Mouse (Mus musculus) midbrain, embryonic 14.5 days (tissue): ENCODE results near the gene Chd9. TPM values are rescaled to one million over a fixed set of nuclear protein-coding genes. Genes with fewer than 3 reads are reported as not detected.

Source experiments
- ATAC-seq: fragments of 200-750 bp; cut with Nextera tagmentation; 2 replicates; pipeline ENCODE4 v1.8.0; 2017; ENCODE audit warnings: moderate number of reproducible peaks, moderate library complexity; ENCODE audit not compliant: low FRiP score, low TSS enrichment
- DNase-seq: peaks from one replicate; pipeline ENCODE4 v3.0.0-alpha.2; 2015
- H3K27ac ChIP-seq: fragments of 300-500 bp; sonication (generic); replicated peaks from 2 replicates; pipeline ENCODE4 v1.5.1; 2014; ENCODE audit warnings: mild to moderate bottlenecking, low read depth, low read length, moderate library complexity
- H3K27me3 ChIP-seq: fragments of 300-500 bp; sonication (generic); 2 replicates; pipeline ENCODE4 v1.6.1; 2014; ENCODE audit warnings: low read length, control low read depth, mixed read lengths; ENCODE audit not compliant: control insufficient read depth, insufficient read depth
- H3K36me3 ChIP-seq: fragments of 300-500 bp; sonication (generic); 2 replicates; pipeline ENCODE4 v1.6.1; 2014; ENCODE audit warnings: low read length, control low read depth; ENCODE audit not compliant: control insufficient read depth, insufficient read depth
- H3K4me1 ChIP-seq: fragments of 300-500 bp; sonication (generic); 2 replicates; pipeline ENCODE4 v1.6.1; 2014; ENCODE audit warnings: mild to moderate bottlenecking, antibody characterized with exemption, low read length, control low read depth; ENCODE audit not compliant: control insufficient read depth, insufficient read depth
- H3K4me2 ChIP-seq: fragments of 300-500 bp; sonication (generic); 2 replicates; pipeline ENCODE4 v1.6.1; 2014; ENCODE audit warnings: mild to moderate bottlenecking, low read length, moderate library complexity
- H3K4me3 ChIP-seq: fragments of 300-500 bp; sonication (generic); replicated peaks from 2 replicates; pipeline ENCODE4 v1.5.1; 2014; ENCODE audit warnings: low read depth, low read length
- H3K9ac ChIP-seq: fragments of 300-500 bp; sonication (generic); replicated peaks from 2 replicates; pipeline ENCODE4 v1.6.1; 2014; ENCODE audit warnings: mild to moderate bottlenecking, low read length, moderate library complexity
- H3K9me3 ChIP-seq: fragments of 300-500 bp; sonication (generic); 2 replicates; pipeline ENCODE4 v1.6.1; 2016; ENCODE audit warnings: low read length, control low read depth, mixed read lengths; ENCODE audit not compliant: control insufficient read depth
- WGBS: fragments of 180-500 bp; shearing (Covaris S2); extraction: QIAGEN DNeasy Blood & Tissue Kit; methylation state at CpG from one replicate; pipeline ENCODE4 v1.1.7; 2014; 5-methylcytosine and 5-hydroxymethylcytosine counted together
- polyA plus RNA-seq: library from polyadenylated mRNA; unstranded; fragments of >200 nt; fragmentation: Nextera tagmentation; extraction: Ambion mirVana; gene quantifications from 2 replicates; pipeline ENCODE4 v1.2.1, GENCODE M21; 2014

The Chd9 gene
- polyA plus RNA-seq, 1 experiment from 2014 or later, result 90.8 TPM

DNA sequence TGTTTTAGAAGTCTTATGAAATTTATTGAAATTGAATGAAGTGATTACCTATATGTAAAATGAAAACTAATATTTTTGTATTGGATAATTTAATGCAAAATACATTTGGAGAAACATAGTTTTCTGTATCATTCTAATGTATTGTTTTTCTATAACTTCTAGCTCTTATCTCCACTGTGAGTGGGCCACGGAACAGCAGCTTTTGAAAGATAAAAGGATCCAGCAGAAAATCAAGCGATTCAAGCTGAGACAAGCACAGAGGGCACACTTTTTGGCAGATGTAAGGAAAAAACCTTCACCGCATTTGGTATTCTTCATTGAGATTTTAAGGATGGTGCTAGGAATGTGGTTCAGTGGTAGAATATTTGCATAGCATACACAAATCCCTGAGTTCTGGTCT lies 150.6 kb downstream of the Chd9 start:
- Histone ChIP-seq H3K4me3 (no peak overlapping the region), H3K36me3 (peaks cover 77% of the 10 kb centered on the region), H3K4me1 (no peaks in the 10 kb centered on the region), H3K9me3 (no peaks in the 10 kb centered on the region), H3K4me2 (no peak overlapping the region), H3K27ac (no peak overlapping the region), H3K9ac (no peak overlapping the region), H3K27me3 (no peaks in the 10 kb centered on the region)
- ATAC-seq, result no peak
- 94% methylated on average over 3 of the region's 3 CpGs for WGBS
- no peak for DNase-seq

DNA sequence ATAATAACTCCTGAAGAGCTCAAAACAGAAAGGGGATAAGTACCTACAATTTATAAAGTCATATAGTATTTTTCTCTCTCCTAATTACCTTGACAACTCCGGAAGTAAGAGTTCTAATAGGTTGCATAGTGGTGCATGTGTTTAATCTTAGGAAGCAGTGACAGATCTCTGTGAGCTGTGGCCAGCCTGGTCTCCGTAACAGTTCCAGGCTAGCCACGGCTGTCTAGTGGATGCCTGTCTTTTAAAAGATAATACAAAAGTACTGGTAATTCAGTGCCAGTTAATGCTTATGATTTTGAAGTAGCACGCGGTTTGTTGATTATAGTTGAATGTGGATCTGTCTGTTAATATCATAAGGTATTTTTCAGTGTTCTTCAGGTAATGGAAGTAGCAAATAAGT lies 151.1 kb downstream of the Chd9 start:
- H3K4me3 ChIP-seq, result no peak overlapping the region
- ATAC-seq (no peak), DNase-seq (no peak)
- H3K27ac ChIP-seq, result no peak overlapping the region
- no peak overlapping the region for H3K9ac ChIP-seq
- H3K36me3 ChIP-seq, result peaks cover 79% of the 10 kb centered on the region
- H3K4me2 ChIP-seq, result no peak overlapping the region
- 96% methylated on average over 5 of the region's 5 CpGs for WGBS
- H3K4me1 ChIP-seq, result no peaks in the 10 kb centered on the region
- H3K9me3 ChIP-seq, result no peaks in the 10 kb centered on the region
- no peaks in the 10 kb centered on the region for H3K27me3 ChIP-seq

DNA sequence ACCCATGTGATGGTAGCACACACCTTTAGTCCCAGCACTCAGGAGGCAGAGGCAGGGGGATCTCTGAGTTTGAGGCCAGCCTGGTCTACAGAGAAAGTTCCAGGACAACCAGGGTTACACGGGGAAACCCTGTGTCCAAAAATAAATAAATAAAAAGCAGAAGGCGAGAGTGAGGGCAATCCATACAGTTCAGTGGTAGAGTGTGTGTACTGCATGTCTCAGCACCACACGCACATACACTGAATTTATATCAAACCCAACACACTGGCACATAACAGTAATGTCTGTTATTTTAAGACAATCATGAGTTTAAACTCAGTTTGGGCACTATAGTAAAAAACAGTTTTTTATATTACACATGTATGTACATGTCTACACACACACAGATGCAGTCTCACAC lies 153.9 kb downstream of the Chd9 start:
- Histone ChIP-seq H3K9ac (no peak overlapping the region), H3K36me3 (peaks cover 84% of the 10 kb centered on the region), H3K27me3 (no peaks in the 10 kb centered on the region), H3K4me2 (no peak overlapping the region), H3K27ac (no peak overlapping the region), H3K9me3 (no peaks in the 10 kb centered on the region), H3K4me3 (no peak overlapping the region), H3K4me1 (no peaks in the 10 kb centered on the region)
- DNase-seq, result no peak
- 97% methylated on average over 3 of the region's 3 CpGs for WGBS
- ATAC-seq, result no peak

DNA sequence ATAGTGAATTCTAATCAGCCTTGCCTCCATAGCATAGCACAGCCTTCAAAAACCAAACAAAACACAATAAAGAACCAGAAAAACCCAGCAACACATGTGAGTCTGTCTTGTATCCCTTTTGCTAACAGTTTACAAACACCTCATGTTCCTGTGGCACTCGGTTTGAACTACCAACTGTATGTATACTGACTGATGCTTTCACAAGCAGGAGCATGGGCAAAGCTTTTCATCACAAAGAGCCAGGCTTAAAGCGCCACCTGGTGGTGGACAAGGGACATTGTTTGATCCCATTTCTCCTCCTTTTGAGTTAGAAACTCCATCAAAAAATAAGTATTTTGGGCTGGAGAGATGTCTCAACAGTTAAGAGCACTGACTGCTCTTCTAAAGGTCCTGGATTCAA lies 191.6 kb downstream of the Chd9 start:
- no peaks in the 10 kb centered on the region for H3K4me1 ChIP-seq
- H3K27ac ChIP-seq, result no peak overlapping the region
- DNase-seq, result peak; percentile 90
- H3K9me3 ChIP-seq, result no peaks in the 10 kb centered on the region
- no peak overlapping the region for H3K4me3 ChIP-seq
- H3K27me3 ChIP-seq, result no peaks in the 10 kb centered on the region
- peaks cover 85% of the 10 kb centered on the region for H3K36me3 ChIP-seq
- no peak overlapping the region for H3K4me2 ChIP-seq
- ATAC-seq, result no peak
- no peak overlapping the region for H3K9ac ChIP-seq
- 4% methylated on average over 2 of the region's 2 CpGs for WGBS

DNA sequence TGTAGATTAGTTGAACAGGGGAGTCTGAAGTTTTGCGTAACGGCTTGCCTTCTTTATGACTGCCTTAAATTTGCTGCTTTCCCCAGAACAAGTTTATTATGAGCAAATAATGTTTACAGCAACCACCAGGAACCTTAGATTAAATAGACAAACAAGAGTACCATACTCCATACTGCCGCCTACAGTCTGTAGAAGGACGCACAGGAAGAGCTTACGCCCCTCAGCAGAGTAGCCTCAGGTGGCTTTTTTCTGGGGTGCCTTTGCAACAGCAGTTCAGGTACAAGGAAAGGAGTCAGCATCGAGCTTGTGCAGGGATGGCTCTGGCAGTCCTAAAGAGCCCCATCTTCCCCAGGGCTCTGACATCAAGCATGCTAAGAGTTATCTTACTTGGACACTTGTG lies 206.3 kb downstream of the Chd9 start:
- H3K27me3 ChIP-seq, result no peaks in the 10 kb centered on the region
- WGBS, result 88% methylated on average over 6 of the region's 6 CpGs
- peaks cover 94% of the 10 kb centered on the region for H3K36me3 ChIP-seq
- H3K27ac ChIP-seq, result no peak overlapping the region
- no peaks in the 10 kb centered on the region for H3K4me1 ChIP-seq
- no peaks in the 10 kb centered on the region for H3K9me3 ChIP-seq
- H3K9ac ChIP-seq, result no peak overlapping the region
- H3K4me2 ChIP-seq, result no peak overlapping the region
- DNase-seq (no peak), ATAC-seq (no peak)
- no peak overlapping the region for H3K4me3 ChIP-seq

DNA sequence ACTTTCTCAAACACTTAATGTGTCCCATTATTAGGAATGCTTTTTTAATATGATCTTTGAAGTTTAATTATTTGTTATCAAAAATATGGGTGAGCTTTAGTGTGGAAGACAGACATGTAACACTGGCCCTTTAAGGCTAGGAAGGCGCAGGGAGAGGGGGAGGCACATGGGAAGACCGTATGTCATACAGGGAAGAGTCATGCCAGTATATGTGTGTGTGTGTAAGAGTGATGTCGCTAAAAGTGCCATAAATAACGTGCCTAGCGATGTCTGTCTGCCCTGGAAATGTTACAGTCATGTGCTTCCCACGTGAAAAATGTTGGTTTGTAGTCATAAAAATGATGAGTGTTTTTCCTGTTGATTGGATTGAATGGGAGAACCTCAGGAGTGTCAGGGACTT lies 208.8 kb downstream of the Chd9 start:
- Histone ChIP-seq H3K9ac (no peak overlapping the region), H3K27ac (no peak overlapping the region), H3K27me3 (no peaks in the 10 kb centered on the region), H3K36me3 (peaks cover 94% of the 10 kb centered on the region), H3K9me3 (no peaks in the 10 kb centered on the region), H3K4me2 (no peak overlapping the region), H3K4me3 (no peak overlapping the region), H3K4me1 (no peaks in the 10 kb centered on the region)
- no peak for ATAC-seq
- DNase-seq, result no peak
- 92% methylated on average over 6 of the region's 6 CpGs for WGBS

DNA sequence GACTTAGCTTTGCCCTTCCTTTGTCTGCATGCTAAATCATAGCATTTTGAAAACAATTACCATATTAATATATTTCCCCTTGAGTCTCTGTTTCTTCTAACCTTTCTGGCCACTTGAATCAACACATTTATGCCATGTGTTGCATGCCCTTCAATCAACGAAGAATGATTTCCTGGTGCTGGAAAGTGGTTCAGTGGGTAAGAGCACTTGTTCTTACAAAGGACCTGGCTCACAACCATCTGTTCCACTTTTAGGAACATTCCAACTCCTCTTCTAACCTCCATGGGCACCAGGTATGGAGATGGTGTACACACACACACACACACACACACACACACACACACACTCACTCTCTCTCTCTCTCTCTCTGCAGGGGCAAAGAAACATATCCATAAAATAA lies 210.5 kb downstream of the Chd9 start:
- H3K4me3 ChIP-seq, result no peak overlapping the region
- H3K27me3 ChIP-seq, result no peaks in the 10 kb centered on the region
- H3K27ac ChIP-seq, result no peak overlapping the region
- no peaks in the 10 kb centered on the region for H3K4me1 ChIP-seq
- no peaks in the 10 kb centered on the region for H3K9me3 ChIP-seq
- H3K36me3 ChIP-seq, result peaks cover 94% of the 10 kb centered on the region
- no peak for DNase-seq
- H3K4me2 ChIP-seq, result no peak overlapping the region
- 97% methylated on average over 1 of the region's 1 CpGs for WGBS
- no peak overlapping the region for H3K9ac ChIP-seq
- no peak for ATAC-seq

DNA sequence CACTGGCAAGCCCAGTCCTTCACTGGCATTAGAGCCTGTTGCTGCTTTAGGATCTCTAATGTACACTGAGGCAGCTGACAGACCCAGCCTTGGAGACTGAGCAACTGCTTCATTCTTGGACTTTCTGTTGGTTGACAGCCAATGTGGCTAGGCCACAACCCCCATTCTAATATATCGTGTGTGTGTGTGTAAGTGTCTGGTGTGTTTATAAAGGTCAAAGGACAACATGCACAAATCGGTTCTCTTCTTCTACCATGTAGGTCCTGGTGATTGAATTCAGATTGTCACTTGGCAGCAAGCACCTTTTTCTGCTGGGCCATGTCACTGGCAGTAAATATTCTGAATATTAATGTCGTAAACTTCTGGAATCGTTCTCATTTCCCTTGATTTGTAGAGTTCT lies 218.2 kb downstream of the Chd9 start:
- Histone ChIP-seq H3K4me2 (no peak overlapping the region), H3K27me3 (no peaks in the 10 kb centered on the region), H3K4me1 (no peaks in the 10 kb centered on the region), H3K9ac (no peak overlapping the region), H3K36me3 (peaks cover 81% of the 10 kb centered on the region), H3K9me3 (no peaks in the 10 kb centered on the region), H3K4me3 (no peak overlapping the region), H3K27ac (no peak overlapping the region)
- DNase-seq (no peak), ATAC-seq (no peak)
- WGBS, result 97% methylated on average over 4 of the region's 4 CpGs

DNA sequence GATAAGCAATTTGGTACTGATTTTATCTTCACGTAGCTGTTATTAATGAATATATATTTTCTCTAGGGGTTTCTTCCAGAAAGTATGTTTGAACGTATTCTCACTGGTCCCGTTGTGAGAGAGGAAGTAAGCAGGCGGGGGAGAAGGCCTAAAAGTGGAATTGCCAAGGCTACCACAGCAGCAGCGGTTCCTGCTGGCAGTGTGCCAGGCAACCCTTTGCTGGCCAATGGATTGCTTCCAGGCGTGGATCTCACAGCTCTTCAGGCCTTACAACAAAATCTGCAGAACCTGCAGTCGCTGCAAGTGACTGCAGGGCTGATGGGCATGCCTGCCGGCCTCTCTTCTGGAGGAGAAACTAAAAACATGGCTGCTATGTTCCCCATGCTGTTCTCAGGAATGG lies 222.9 kb downstream of the Chd9 start:
- peaks cover 62% of the 10 kb centered on the region for H3K36me3 ChIP-seq
- 48% methylated on average over 8 of the region's 8 CpGs for WGBS
- H3K4me3 ChIP-seq, result no peak overlapping the region
- no peaks in the 10 kb centered on the region for H3K27me3 ChIP-seq
- H3K4me2 ChIP-seq, result no peak overlapping the region
- H3K9me3 ChIP-seq, result no peaks in the 10 kb centered on the region
- DNase-seq, result peak; percentile 86
- H3K4me1 ChIP-seq, result no peaks in the 10 kb centered on the region
- 0 out of 2 replicates have a peak overlapping the region, but pooled peaks have one; percentile 0 for H3K27ac ChIP-seq
- H3K9ac ChIP-seq, result no peak overlapping the region
- no peak for ATAC-seq
